Mouse (Mus musculus): ENCODE results near the gene Hrh3.

The Hrh3 gene

DNA sequence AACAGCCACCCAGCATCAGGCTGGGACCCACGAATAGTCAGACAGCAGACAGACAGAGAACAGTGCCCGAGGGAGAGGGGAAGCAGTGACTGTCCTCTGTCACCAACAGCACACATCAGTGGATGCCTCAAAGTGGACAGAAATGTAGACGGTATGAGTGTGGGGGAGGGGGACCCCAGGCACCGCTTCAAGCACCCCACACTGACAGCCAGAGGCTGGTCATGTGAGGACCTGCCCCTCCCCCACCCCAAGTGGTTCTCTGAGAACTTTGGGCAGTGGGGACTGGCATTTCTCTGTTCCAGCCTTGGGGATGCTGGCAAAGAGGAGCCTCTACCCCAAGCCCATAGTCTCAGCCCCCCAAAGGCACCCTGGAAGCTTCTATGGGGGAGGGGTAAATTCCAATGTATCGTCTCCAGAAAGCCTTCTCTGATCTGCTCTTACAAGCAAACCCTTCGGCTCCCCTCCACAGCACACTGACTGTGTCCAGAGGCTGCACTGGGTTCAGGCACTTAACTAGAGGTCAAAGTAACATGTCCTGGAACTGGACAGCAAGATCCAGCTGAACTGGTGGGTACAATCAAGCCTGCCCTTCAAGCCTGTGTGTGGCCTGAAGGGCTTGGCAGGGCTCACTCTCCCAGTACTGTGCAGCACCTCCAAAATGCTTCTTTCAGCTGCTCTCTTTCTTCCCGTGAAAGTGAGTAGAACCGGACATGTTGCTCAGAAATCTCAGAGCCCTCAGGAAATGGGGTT lies 1.3 kb upstream of the Hrh3 start:
- peak in 1 of 2 experiments; percentile 56 for DNase-seq

- no peak for DNase-seq
Observed at GRCm38 (mm10) chr2:180104659-180105377, 530 bp upstream of the Hrh3 start.

DNA sequence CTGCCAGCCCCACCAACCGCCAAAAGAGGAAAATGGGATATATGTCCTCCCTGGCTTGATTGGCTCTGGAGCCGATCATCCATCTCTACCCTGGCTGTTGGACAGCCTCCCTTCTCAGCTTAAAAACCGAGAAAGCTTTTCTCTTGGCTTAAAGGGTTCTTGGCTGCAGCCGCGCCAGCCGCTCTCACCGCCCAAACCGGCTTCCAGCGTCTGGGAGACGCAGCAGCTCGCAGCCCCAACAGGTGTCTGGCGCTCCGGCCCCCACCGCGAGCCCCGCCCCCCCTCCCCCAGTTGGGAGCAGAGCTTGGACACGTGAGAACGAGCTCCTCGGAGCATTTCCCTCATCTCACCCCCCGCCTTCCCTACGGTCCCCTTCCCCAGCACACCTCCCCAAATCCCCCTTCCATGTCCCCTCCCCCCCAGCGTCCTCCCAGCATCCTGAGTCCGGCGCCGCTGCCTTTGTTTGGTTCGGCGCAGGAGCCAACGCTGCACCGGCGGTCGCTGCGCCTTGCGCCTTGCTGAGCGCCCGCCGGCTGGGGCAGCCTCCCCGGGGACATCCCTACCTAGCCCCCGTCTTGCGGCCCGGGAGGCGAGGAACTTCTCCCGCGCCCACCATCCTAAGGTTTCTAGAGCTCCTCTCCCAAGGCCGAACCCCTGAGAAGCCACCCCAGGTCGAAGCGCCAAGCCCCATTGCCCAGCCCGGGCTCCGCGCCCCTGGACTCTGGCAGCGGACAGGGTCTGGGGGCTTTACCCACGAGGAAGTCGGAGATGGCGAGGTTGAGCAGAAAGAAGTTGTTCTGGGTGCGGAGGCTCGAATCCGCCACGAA lies 924 bp downstream of the Hrh3 start:
- no peak for DNase-seq

DNA sequence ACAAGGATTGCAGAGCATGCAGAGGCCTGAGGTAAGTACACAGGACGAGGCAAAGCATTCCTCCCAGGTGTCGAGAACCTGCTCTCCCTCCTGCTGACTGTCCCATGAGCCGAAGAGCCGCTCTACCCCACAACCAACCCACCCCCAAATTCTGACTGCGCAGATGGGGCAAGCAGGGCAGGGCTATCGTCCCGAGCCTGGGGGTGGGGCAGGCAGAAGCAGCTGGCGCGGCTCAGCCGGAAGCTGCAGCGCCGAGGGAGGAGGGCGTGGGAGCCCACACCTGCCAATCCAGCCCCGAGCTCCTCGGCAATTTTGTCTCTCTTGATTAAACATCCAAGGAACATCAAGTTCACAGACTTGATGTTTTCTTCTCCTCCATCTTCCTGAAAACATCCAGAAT lies 4.8 kb downstream of the Hrh3 start:
- no peak for DNase-seq

GRCm38 (mm10) chr2:180098167-180098566 lies 6.1 kb downstream of the Hrh3 start:
- no peak for DNase-seq

GRCm38 (mm10) chr2:180097585-180097984 lies 6.7 kb downstream of the Hrh3 start:
- no peak for DNase-seq

DNA sequence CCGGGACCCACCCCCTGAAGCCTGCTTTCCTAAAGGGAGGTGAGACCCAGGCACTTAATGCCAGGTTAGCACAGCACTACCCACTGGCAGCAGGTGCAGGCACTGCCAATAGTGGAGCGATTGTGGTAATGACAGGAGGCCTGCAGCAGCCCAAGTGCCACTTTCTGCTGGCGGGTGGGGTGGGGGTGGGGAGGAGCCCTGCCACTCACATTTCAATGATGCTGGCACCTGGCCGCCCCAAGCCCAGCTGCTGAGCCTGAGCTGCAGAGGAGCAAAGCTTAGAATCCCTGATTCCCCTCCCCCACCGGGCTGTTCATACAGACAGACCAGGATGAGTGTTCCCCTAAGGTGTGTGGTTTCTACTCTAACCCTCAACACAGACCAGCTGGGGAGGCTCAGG lies 8.6 kb downstream of the Hrh3 start:
- DNase-seq = no peak

- DNase-seq = no peak
Observed at GRCm38 (mm10) chr2:180090285-180090684, 14.0 kb downstream of the Hrh3 start.

DNA sequence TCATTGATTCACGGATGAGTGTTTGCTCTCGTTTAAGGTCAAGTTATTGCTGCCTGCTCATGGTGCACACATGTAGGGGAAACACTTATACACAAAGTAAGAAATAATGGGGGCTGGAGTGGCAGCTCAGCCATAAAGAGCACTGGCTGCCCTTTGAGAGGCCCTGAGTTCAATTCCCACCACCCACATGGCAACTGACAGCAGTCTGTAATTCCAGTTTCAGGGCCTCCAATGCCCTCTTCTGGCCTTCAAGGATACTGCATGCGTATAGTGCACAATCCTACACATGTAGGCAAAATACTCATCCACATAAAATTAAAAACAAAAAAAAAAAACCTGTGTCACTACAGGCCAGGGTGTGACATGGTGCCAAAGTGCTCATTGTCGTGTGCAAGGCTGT lies 16.8 kb downstream of the Hrh3 start:
- DNase-seq = no peak

GRCm38 (mm10) chr2:180086637-180087027 lies 17.7 kb downstream of the Hrh3 start:
- DNase-seq = no peak

DNA sequence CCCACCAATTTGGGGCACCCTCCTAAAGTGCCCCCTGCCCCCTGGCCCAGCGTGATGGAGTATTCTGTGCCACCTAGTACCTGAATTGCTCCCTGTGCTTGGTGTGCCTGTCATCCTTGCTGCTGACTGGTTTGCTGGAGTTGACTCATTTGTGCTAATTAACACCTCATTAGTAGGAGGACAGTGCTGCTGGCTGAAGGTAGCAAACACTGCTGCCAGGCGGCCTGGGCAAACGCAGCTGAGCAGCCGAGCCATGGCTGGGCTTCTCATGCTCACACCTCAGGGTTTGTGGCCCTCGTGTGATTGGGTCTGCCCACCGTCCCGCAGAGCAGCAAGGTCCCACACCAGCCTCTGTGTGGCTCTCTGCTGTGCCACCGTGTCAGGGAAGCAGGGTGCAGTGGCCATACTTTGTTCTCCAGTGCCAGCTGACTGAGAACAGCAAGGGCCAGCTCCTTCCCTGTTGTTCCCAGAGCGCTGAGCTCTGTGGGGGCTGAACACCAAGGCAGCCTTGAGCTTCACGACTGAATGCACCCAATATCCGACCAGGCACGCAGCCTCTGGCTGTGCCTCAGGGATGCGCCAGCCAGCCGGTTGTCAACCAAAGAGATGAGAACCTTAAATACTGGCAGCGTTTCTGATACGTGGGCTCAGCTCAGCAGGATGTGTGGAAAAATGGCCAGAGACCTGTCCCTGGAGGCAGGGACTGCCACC lies 18.2 kb downstream of the Hrh3 start:
- no peak for DNase-seq

GRCm38 (mm10) chr2:180084565-180084964 lies 19.7 kb downstream of the Hrh3 start:
- no peak for DNase-seq

GRCm38 (mm10) chr2:180083063-180083462 lies 21.2 kb downstream of the Hrh3 start:
- DNase-seq = no peak

DNA sequence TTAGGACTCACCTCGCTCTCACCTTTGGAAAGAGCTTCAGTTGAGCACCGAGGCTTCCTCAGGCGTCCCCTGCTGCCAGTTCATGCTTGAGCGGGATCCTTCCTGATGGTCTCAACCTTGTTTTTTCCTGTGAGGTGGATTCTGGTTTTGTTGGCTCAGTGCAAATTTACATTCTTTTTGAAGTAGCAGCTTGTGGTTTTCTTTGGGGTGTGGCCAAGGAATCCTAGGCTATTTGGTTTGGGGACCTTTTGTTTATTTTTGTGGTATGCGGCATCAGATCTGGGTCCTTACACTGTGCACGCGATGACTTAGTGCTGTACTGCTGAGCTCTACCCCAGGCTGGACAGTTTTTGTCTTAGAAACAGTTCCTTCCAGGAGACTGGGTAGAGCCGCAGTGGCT lies 23.6 kb downstream of the Hrh3 start:
- DNase-seq = no peak

- no peak for DNase-seq
Observed at GRCm38 (mm10) chr2:180077622-180078021, 26.7 kb downstream of the Hrh3 start.

- DNase-seq = no peak
Observed at GRCm38 (mm10) chr2:180072886-180073285, 31.4 kb downstream of the Hrh3 start.

DNA sequence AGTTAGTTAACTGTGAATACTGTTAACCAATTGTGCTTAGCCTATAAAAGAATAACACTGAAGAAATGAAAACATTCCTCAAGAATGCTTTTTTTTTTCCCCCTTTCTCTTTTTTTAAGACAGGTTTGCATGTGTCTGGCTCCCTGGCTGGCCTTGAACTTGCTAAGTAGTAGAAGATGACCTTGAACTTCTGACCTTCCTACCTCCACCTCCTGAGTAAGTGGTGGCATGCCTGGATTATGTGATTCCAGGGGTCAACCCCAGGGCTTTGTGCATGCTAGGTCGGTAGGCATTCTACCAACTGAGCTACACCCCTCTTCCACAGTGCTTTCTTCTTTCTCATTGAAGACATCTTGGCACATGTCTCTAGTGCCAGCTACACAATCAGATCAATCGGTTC lies 32.6 kb downstream of the Hrh3 start:
- no peak for DNase-seq

DNA sequence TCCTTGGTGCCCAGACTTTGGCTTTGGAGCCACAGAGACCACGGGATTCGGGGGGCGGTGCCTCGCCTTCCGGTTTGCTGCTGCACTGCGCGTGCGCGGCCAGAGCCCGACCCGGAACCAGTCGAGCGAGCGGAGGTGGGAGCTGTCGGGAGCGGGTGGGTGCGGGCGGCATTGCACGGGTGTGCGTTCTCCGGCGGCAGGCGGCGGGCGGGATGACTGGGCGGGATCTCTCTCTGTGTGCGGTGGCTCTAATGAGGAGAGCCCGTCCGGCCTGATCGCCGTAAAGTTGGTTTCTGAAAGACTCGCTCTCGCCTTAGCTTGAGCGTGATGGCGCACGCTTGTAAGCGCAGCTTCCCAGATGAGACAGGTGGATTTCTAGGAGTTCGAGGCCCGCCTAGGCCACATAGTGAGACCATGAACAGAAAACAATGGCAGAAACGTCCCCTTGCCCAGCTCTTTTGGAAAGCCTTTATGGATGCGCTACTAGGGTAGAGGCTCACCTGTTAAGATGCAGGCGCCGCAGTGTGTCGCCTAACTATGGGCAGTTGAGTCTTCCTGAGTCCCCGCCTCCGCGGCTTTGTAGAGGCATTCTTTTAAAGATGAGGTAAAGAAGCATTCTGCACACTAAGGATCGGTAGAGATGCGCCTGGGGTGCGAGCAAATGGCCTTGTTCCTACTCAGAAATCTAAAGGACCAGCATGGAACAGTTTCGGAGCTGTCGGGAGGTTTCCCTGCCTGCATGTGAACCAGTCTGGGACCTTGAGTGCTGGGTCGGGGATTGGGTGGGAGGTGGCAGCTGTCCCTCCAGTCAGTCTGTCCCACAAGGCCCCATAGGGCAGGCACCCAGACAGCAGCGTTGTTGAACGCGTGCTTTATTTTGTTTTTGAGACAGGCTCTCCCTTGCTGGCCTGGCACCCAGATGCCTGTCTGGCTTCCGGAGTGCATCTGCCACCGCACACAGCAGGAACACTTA lies 33.5 kb downstream of the Hrh3 start, which contains the start of gene Mtg2:
Gene Mtg2, plus strand, starts transcription at position 108 of the 973 bp plus-strand sequence.
- peak; percentile 95 to 97 for DNase-seq

DNA sequence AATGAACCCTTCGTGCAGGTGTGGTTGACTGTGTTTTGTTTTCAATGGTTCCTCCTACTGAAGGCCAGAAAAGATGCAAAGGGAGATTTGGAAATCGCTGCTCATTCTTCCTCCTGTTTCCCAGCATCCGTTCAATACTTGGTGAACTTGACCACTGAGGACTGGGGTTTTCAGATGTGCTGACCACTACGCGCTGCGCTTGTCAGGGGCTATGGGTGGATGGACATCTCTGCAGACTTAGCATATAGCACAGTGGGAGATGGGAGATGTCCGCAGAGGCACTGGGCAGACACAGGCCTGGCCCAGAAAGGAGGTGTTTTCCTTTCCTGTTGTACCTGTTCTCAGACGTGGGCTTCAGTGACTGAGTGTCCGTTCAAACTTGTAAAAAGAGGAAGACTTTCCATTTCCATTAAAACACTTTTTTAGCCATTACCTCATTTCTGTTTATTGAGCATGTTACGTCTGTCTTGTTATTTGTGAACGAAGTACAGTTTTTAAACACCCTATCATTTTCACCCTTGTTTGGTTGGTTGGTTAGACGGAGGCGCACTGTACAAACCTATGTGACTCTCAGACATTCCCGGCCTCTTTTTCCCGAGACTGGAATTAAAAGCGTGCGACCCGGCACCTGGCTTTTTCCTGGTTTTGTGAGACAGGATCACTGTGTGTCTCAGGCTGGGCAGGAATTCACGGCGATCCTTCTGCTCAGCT lies 34.4 kb downstream of the Hrh3 start:
- DNase-seq = no peak

DNA sequence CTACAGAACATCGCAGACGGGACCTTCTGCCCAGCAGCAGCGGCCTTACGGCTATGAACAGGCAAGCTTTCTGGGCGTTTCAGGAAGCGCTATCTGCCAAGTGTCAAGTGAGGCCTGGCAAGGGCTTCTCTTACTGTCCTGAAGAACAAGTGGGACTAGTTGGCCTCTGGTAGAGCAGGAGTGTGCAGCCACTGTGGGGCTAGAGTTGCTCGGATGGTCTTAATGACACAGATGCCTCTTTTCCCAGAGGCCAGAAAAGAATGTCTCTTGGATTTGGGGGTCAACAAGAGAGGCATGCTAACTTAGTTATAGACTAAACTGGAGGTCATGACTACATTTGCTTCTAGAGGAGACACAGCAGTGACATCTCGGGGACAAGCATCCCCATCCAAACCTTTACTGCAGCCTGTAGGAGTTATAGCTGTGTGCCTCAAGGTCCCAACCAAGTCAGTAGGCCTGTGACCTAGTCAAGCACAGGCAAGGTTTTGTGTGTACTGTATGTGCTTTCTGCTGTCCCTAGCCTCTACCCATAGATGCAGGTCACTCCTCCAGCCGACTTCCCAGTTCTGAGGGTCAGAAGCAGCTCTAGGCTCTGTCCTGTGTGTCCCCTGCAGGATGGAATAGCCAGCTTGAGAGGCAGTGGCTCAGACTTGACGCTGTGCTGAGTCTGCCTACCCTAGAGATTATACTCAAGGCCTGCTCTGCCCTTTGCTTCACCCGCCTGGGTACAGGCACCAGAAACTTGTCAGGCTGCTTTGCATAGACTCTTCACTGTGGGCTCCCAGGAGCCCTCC lies 40.8 kb downstream of the Hrh3 start:
- DNase-seq = no peak

All from kidney, postnatal 36 days (tissue).